Mouse (Mus musculus) C2C12 (cell line): ENCODE data around the gene AL732309.1. TPM values are rescaled to one million over a fixed set of nuclear protein-coding genes. Genes with fewer than 3 reads are reported as not detected.

ENCODE experiments used
- H3K27me3 ChIP-seq: one replicate; pipeline ENCODE4 v1.6.1; 2011; ENCODE audit not compliant: control insufficient read depth, insufficient read depth, insufficient read length
- H3K36me3 ChIP-seq: one replicate; pipeline ENCODE4 v1.6.1; 2011; ENCODE audit not compliant: control insufficient read depth, insufficient read depth
- H3K4me3 ChIP-seq: one replicate; pipeline ENCODE4 v1.5.1; 2011; ENCODE audit warnings: mild to moderate bottlenecking, control low read depth; ENCODE audit not compliant: poor library complexity, insufficient read depth, severe bottlenecking
- H3K79me2 ChIP-seq: one replicate; pipeline ENCODE4 v1.6.1; 2011; ENCODE audit not compliant: control insufficient read depth, insufficient read depth
- H3K79me3 ChIP-seq: one replicate; pipeline ENCODE4 v1.6.1; 2011; ENCODE audit warnings: low read depth, control low read depth
- H3ac ChIP-seq: one replicate; pipeline ENCODE3; 2011; ENCODE audit warnings: low read depth; ENCODE audit not compliant: control insufficient read depth, insufficient read length
- CEBPB ChIP-seq: IDR thresholded peaks from one replicate; pipeline ENCODE4 v1.6.1; 2011; ENCODE audit warnings: low read depth, mild to moderate bottlenecking, control low read depth, moderate library complexity
- CTCF ChIP-seq: IDR thresholded peaks from one replicate; pipeline ENCODE4 v1.5.1; 2011; ENCODE audit not compliant: control insufficient read depth, insufficient read depth, insufficient read length
- FOSL1 ChIP-seq: IDR thresholded peaks from one replicate; pipeline ENCODE4 v1.8.0; 2011; ENCODE audit warnings: mild to moderate bottlenecking, low read length; ENCODE audit not compliant: poor library complexity, insufficient read depth, severe bottlenecking
- MAX ChIP-seq: IDR thresholded peaks from one replicate; pipeline ENCODE4 v1.6.1; 2011; ENCODE audit warnings: mild to moderate bottlenecking, control low read depth
- MYOD1 ChIP-seq: IDR thresholded peaks from one replicate; pipeline ENCODE4 v1.6.1; 2011; ENCODE audit warnings: low read depth; ENCODE audit not compliant: control insufficient read depth, insufficient read length
- MYOG ChIP-seq: IDR thresholded peaks from one replicate; pipeline ENCODE4 v1.6.1; 2011; ENCODE audit not compliant: control insufficient read depth, insufficient read length; ENCODE audit errors: extremely low read depth
- USF1 ChIP-seq: IDR thresholded peaks from one replicate; pipeline ENCODE4 v1.6.1; 2011; ENCODE audit warnings: low read depth, mild to moderate bottlenecking, control low read depth, moderate library complexity
- polyA plus RNA-seq: library from polyadenylated mRNA; unstranded; fragments of >200 nt; fragmentation: generic; extraction: Trizol; gene quantifications from one replicate; pipeline ENCODE4 v1.2.1, GENCODE M21; 2012; ENCODE audit warnings: missing spikeins

Gene AL732309.1
- polyA plus RNA-seq, 1 experiment: 3.9 TPM

DNA sequence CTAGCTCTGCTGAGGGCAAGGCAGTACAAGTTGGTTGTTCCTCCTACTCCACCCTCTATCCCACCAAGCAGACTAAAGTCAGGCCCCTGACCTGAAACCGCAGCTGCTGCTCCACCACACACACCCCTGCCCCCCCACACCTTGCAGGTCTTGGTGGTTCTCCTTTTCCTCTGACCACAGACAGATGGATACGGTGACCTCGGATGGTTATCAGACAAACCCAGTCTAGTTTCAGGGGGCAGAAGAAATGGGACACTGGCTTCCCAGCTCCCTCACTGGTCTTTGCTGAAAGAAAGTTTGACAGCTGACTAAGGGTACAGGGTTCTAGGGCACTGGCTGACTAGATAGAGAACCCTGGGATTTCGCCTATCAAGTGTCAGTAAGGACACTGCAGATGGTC, 13.2 kb downstream of the AL732309.1 start:
- TF ChIP-seq USF1 (no peak), MAX (no peak), MYOG (no peak), CEBPB (no peak), FOSL1 (no peak), CTCF (no peak), MYOD1 (no peak)
- H3ac ChIP-seq: no peak overlapping the region
- H3K79me3 ChIP-seq: no peaks in the 10 kb centered on the region
- no peaks in the 10 kb centered on the region for H3K36me3 ChIP-seq
- H3K79me2 ChIP-seq: no peaks in the 10 kb centered on the region
- no peak overlapping the region for H3K4me3 ChIP-seq
- peaks cover 53% of the 10 kb centered on the region for H3K27me3 ChIP-seq

DNA sequence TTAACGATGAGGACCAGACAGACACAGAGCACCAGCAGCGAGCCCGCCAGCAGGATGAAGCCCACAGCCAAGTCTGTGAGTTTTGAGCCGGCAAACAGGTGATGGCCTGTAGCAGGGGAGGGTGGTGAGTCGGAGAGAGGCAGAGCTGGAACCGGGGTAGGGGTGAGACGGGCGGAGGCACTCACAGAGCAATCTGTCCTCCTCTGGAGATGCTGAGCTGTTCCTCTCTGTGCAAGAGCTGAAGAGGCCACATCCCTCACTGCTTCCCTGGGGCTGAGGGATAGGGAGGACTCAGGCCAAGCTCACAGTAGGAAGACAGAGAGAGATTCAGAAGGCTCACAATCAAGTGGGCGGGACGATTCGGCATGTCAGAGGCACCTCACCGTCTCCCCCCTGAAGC, 15.6 kb downstream of the AL732309.1 start:
- no peaks in the 10 kb centered on the region for H3K36me3 ChIP-seq
- H3K79me2 ChIP-seq: no peaks in the 10 kb centered on the region
- TF ChIP-seq USF1: no peak
- no peak for TF ChIP-seq FOSL1
- no peak for TF ChIP-seq CTCF
- TF ChIP-seq MYOD1: no peak
- no peak for TF ChIP-seq CEBPB
- TF ChIP-seq MYOG: no peak
- no peak for TF ChIP-seq MAX
- no peaks in the 10 kb centered on the region for H3K79me3 ChIP-seq
- peaks cover 50% of the 10 kb centered on the region for H3K27me3 ChIP-seq
- H3ac ChIP-seq: no peak overlapping the region
- no peak overlapping the region for H3K4me3 ChIP-seq

- H3K36me3 ChIP-seq: no peaks in the 10 kb centered on the region
- H3K4me3 ChIP-seq: no peak overlapping the region
- H3K79me3 ChIP-seq: no peaks in the 10 kb centered on the region
- TF ChIP-seq MAX (no peak), USF1 (no peak), CTCF (no peak), MYOD1 (no peak), CEBPB (no peak), MYOG (no peak), FOSL1 (no peak)
- H3K27me3 ChIP-seq: peaks cover 46% of the 10 kb centered on the region
- H3ac ChIP-seq: no peak overlapping the region
- H3K79me2 ChIP-seq: no peaks in the 10 kb centered on the region
These were observed 16.1 kb downstream of the AL732309.1 start for GRCm38 (mm10) chr2:25230581-25230980.

DNA sequence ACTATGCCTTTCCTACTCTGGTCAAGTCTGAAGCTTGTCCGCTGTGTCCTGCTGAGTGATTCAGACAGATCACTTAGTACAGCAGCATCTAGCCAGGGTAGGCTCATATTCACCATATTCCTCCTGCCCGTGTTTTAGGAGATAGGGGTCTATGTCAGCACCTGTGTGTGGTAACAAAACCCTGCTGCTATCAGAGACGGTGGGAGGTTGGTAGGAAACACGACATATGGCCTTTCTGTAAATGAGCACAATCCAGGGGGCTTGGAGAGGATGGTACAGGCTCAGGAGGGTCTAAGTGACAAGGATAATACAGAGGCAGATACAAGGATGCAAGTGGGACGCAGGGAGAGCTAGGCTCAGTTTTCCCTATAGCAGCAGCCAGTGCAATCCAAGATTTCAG, 17.1 kb downstream of the AL732309.1 start:
- Histone ChIP-seq H3K27me3 (peaks cover 41% of the 10 kb centered on the region), H3K79me3 (no peaks in the 10 kb centered on the region), H3K79me2 (no peaks in the 10 kb centered on the region), H3ac (no peak overlapping the region), H3K36me3 (no peaks in the 10 kb centered on the region), H3K4me3 (no peak overlapping the region)
- TF ChIP-seq MYOG (no peak), CTCF (no peak), MAX (no peak), MYOD1 (no peak), USF1 (no peak), FOSL1 (no peak), CEBPB (no peak)

- no peak overlapping the region for H3ac ChIP-seq
- no peaks in the 10 kb centered on the region for H3K36me3 ChIP-seq
- H3K4me3 ChIP-seq: no peak overlapping the region
- no peak for TF ChIP-seq USF1
- no peak for TF ChIP-seq MYOG
- TF ChIP-seq CEBPB: no peak
- TF ChIP-seq CTCF: no peak
- TF ChIP-seq MAX: no peak
- TF ChIP-seq MYOD1: no peak
- no peak for TF ChIP-seq FOSL1
- H3K27me3 ChIP-seq: peaks cover 38% of the 10 kb centered on the region
- H3K79me2 ChIP-seq: peaks cover 4% of the 10 kb centered on the region
- no peaks in the 10 kb centered on the region for H3K79me3 ChIP-seq
These were observed 17.6 kb downstream of the AL732309.1 start for GRCm38 (mm10) chr2:25228995-25229530.

DNA sequence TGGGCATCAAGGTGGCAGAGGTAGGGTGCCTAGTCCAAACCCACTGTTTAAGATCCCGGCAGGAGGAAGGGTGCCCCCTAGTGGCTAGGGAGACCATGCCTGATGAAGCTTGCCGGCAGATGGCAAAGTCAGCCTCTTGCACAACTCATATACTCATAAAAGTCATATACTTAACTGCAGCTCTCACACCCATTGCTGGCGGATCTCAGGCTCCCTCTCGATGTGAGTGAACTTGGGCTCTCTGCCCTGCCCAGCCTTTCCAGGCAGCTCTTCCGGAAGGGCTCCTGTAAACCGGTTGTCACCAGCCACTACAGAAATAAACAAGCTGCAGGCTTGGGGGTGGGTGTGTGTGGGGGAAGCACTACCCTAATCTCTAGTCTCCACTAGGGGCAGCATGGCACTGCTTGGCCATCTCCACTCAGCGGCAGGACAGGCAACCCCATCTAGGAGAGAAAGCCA, 18.2 kb downstream of the AL732309.1 start:
- peaks cover 5% of the 10 kb centered on the region for H3K79me3 ChIP-seq
- TF ChIP-seq CTCF (peak; percentile 95), MYOD1 (no peak), MAX (peak; percentile 48), CEBPB (peak; percentile 92), FOSL1 (no peak)
- peaks cover 5% of the 10 kb centered on the region for H3K36me3 ChIP-seq
- peaks cover 36% of the 10 kb centered on the region for H3K27me3 ChIP-seq
- no peak overlapping the region for H3K4me3 ChIP-seq
- peaks cover 10% of the 10 kb centered on the region for H3K79me2 ChIP-seq
- H3ac ChIP-seq: no peak overlapping the region
